Mouse (Mus musculus) cerebellum, adult (tissue): ENCODE results near the gene Cnpy1.

Experiments
- ATAC-seq: cut with Nextera tagmentation; 2 replicates; pipeline ENCODE4 v1.9.2; 2017; ENCODE audit warnings: mild to moderate bottlenecking, moderate library complexity, mixed read lengths; ENCODE audit not compliant: insufficient number of reproducible peaks, low FRiP score, low TSS enrichment

Gene Cnpy1

DNA sequence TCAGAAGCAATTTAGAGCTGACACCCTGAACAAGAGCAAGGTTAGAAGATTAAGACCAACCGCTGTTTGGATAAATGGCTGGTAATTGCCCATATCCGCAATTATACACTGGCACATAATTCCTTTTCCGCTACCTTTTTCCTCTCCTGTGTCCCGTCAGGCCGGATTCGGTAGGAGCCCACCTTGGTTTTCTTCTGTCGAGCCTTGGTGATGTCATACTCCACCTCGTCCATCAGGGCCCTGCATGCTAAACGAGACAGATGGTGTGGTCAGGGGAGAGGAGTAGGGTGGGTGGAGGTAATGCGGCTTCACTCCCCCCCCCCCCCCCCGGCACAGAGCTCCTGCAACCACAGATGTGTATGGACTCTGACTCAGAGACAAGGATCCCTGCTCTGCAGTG, at the start of gene Cnpy1:
TSS of gene Cnpy1 (minus strand) at position 233 of the 400 bp plus-strand sequence.
- no peak for ATAC-seq

- no peak for ATAC-seq
Measured at GRCm38 (mm10) chr5:28293990-28294389, 48.4 kb upstream of the Cnpy1 start.

DNA sequence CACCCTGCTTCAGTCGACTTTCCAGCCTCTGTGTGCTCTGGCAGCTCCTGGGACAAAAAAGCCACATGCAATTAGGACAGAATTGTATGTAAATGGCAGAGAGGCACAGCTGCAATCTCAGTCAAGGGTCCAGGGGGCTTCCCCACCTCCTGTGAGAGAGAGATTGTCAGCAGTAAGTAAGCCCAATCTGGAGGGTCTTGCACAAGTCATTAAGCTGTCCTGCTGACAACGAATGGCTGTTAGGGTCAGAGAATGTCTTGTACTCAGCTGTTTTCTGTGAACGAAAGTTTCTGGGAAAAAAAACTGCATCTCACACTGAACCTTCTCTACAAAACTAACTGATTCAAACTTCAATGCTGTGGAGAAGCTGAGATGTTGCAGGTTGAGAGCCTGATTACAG, 46.7 kb upstream of the Cnpy1 start:
- ATAC-seq: no peak

DNA sequence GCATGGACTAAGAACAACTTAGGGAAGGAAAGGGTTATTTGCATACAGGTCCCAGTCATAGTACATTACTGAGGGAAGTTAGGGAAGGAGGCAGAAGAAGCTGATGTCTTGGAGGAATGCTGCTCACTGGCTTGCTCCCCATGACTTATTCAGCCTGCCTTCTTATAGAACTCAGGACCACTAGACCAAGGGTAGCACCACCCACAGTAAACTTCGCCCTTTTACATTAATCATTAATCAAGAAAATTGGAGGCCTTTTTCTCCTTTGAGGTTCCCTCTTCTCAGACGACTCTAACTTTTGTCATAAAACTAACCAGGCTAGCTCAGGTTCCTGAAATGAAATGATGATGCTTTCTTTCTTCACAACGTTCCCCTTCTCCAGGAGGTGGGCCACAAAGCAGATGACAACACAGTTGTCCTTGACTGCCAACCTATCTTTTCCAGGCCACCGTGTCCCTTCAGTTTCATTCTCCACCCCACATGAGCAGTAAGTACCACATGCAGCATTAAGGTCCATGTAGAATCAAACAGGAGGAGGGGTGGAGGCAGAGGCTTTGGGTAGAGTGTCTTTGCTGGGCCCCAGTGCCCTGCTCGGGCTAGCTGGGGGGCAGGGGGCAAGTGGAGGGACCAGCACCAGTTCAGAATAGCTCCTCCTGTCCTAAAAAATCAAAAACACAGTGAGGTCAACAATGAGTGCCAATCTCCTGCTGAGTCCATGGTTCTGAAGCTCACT, 45.7 kb upstream of the Cnpy1 start:
- ATAC-seq: no peak

- no peak for ATAC-seq
Measured at GRCm38 (mm10) chr5:28290630-28291029, 45.0 kb upstream of the Cnpy1 start.

DNA sequence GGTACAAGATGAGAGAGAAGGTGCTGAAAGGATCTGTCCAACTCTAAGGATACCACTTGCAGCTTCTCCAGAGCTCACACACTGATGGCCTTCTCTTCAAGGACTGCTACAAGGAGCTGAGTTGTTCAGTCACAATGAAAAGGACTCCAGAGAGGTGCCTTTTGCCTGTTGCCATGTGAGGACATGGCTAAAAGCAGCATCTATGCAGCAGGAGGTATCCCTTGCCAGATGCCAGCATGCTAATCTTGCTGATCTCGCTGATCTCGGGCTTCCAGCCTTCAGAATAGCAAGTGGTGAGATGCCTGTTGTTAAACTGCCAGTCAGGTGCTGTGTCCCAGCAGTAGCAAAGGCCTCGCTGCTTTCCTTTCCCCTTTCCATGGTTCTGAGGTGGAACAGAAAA, 43.5 kb upstream of the Cnpy1 start:
- peak; percentile 65; the same call in 1 of the 2 replicates for ATAC-seq

GRCm38 (mm10) chr5:28277279-28277678, 31.7 kb upstream of the Cnpy1 start:
- ATAC-seq: no peak

GRCm38 (mm10) chr5:28272836-28273235, 27.2 kb upstream of the Cnpy1 start:
- no peak for ATAC-seq

DNA sequence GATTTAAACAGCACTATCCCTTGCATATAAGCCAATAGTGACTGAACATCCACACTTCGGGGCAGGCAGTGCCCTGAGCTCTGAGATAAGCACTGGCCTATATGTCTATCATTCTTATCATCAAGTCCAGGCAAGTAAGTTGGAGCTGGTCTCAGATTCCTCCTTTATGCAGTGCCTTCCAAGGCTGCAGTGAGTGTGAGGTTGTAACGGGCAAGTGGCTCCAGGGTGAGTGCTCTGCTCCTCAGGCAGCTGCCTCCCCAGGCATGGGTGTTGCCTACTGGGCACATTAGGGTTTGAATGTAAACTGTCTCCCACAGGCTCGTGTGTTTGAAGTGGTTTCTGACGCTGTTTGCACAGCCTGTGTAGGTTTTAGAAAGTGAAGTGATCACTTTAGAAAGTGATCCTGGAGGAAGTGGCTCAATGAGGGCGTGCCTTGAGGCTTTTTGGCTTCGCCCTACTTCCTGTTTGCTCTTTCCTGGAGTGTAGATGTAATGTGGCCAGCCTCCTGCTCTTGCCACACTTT, 23.9 kb upstream of the Cnpy1 start:
- ATAC-seq: no peak

GRCm38 (mm10) chr5:28267576-28267975, 22.0 kb upstream of the Cnpy1 start:
- ATAC-seq: no peak

DNA sequence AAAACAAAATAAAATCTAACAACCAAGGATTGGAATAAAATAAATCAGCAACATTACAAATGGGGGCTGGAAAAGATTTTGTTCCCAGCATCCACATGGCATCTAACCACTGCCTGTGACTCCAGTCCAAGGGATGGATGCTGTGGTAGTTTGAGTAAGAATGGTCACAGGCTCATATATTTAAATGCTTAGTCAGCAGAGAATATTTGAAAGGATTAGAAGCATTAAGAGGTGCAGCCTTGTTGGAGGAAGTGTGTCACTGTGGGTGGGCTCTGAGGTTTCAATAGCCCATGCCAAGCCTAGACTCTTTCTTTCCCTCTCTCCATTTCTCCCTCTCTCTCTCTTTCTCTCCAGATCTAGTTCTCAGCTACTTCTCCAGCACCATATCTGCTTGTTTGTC, 20.0 kb upstream of the Cnpy1 start:
- ATAC-seq: no peak

- ATAC-seq: no peak
Measured at GRCm38 (mm10) chr5:28263852-28264251, 18.2 kb upstream of the Cnpy1 start.

DNA sequence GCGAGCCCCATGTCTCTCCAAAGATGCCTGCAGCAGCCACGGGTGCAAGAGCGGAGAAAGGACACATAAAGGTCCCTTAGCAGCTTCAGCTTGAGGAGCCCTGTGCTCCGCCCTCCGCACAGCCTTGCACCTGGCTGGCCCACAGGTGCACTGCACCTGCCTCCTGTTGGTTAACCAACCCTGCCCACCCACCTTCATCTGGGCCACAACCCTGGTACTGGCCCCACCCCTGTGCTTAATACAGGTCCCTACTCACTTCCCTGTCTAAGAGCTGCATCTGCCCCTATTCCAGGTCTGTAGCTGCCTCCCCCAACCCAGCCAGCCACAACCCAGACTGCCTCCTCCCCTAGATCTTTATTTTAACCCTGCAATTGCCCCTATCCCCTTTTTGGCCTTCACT, 16.5 kb upstream of the Cnpy1 start:
- ATAC-seq: no peak

DNA sequence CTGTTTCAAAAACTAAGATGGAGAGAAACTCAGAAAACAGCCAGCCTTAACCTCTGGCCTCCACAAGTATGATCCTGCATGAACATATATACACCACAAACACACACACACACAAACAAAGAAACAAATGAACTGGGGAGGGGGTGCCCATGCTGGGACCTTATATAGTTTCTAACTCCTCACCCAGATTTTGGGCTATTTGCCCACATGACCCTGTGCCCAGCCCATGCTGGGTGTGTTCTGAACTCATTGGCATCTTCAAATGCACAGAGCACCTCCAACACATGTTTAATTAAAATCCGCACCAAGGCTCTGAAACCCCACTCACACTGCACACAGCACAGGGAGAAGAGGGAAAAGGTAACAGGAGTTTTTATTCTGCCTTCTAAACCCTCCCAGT, 14.3 kb upstream of the Cnpy1 start:
- no peak for ATAC-seq

DNA sequence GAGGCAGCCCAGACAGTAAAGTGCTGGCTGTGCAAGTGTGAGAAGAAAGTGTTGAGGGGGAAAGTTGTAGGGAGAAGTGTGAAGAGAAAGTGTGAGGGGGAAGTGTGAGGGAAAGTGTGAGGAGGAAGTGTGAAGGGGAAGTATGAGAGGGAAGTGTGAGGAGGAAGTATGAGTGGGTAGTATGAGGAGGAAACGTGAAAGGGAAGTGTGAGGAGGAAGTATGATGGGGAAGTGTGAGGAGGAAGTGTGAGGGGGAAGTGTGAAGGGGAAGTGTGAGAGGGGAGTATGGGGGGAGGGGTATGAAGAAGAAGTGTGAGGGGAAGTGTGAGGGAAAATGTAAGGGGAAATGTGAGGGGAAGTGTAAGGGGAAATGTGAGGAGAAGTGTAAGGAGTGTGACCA, 13.8 kb upstream of the Cnpy1 start:
- ATAC-seq: no peak

DNA sequence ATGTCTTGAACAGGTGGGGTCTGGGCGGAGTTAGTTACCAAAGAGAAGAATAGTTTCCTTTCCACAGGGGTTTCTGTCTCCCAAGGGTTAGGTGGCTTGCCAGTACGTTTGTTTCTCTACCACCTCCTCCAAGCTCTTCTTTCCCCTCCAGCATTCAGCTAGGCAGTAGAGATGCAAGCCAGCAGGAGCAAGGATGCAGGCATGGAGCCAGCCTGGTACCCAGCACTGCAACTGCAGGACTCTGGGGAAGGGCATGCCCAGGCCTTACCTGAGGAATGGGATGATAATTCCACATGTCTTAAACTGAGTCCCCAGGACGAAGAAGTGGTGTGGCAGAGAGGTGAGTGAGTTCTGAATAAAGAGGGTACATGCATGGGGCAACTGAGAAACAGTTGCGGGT, 12.2 kb upstream of the Cnpy1 start:
- no peak for ATAC-seq

DNA sequence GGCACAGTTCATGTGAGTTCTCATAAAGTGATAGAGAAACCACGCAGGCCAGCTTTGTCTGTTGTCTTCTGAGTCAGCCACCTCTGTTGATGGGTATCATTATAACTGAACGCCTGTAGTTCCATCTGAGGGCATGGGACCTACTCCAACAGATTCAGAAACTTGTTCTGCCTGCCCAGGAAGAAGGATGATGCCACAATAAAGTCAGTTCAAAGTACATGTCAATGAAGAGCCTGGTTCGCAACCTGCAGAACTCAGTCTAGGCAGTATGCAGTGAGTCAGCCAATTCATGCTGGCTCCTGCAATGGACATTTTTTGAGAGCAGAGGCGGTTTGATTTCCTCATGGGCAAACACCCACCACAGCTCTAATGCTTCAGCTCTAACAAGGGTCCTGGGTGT, 7.4 kb upstream of the Cnpy1 start:
- no peak for ATAC-seq

DNA sequence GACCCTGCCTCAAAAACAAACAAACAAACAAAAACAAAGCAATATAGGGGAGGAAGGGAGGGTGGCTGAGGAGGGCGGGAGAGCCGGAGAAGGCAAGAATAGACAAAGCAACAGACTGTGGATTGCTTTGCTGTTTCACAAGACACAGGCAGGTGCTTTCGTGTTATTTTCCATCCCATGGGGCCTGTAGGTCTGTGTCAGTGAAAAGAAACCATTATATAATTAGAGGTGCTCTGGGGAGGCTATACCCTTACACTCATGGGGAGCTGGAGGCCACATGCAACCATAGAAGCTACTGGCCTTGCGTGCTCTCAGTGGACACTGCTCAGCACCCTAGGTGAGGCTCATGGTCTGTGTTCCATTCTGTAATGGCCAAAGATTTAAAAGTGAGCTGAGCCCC, 6.7 kb upstream of the Cnpy1 start:
- ATAC-seq: no peak

- peak; percentile 83 for ATAC-seq
Measured at GRCm38 (mm10) chr5:28251211-28251764, 5.7 kb upstream of the Cnpy1 start.

DNA sequence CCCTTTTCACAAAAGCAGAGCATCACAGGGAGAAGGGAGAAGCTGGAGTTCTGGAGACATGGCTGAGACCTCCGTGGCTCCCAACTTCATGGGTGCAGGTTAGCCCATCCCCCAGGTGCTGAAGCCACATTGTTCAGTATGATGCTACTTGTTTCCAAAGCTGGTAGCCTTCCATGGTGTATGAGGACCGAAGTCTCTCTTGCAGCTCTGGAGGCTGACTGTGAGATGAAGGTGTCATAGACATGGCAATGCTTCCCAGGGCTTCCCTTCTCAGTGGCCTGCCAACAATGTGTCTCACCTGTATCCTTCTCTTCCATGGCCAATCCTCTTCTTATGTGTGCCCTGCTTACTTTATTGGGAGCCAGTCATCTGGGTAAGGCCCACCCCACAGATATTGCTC, 4.9 kb upstream of the Cnpy1 start:
- no peak for ATAC-seq

GRCm38 (mm10) chr5:28245121-28245520, 485 bp downstream of the Cnpy1 start:
- ATAC-seq: no peak

DNA sequence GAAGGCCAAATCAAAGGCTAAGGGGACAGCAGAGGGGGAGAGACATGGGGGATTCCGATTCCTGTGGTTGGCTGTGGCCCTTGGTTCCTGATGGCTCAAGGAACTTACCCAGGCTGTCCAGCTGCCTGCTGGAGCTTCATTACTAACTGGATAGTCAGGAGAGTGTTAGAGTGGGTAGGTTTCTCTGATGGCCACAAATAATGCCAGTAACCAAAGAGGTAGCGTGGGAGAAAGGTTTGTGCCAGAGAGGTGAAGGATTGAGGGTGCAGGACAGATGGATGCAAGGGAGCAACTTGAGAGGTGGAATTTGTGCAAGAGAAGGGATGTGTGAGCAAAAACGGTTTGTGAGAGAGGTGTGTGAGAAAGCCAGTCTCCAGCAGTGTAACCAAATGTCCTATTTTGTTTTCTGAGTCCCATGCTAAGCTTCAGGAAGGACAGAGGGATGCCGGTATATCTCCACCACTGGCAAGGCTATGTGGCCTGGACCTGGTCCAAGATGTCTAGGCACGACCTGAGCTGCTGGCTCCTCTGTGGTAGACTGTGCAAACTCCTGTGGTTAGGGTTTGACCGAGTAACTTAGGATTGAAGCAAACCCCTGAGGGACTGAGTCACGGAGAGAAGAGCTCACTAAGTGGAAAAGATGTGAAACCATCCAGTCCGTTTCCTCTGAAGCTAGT, 2.0 kb downstream of the Cnpy1 start:
- no peak for ATAC-seq
